Mouse (Mus musculus) liver (tissue): Measurements from ENCODE around the gene Nup50.
A peak's percentile ranks its signal among the peaks of the same experiment; 100 is the strongest.
"Not testable (repeated sequence)": the region's sequence is repeated elsewhere in the genome, so short reads cannot be mapped to it uniquely, and the experiment has no call there.

Source experiments
- DNase-seq: peaks from one replicate; pipeline ENCODE4 v3.0.0-alpha.2; 2020; ENCODE audit warnings: mixed read lengths

The Nup50 gene

GRCm38 (mm10) chr15:84922884-84923507, at the start of gene Nup50:
TSS of gene Nup50 (plus strand) at chr15:84923411.
- DNase-seq: peak; percentile 100

- DNase-seq: no peak
Observed at GRCm38 (mm10) chr15:84873867-84874266, 49.3 kb upstream of the Nup50 start.

GRCm38 (mm10) chr15:84877029-84877815, 46.0 kb upstream of the Nup50 start:
- no peak for DNase-seq

GRCm38 (mm10) chr15:84888066-84888465, 35.1 kb upstream of the Nup50 start:
- DNase-seq: no peak

- DNase-seq: no peak
Observed at GRCm38 (mm10) chr15:84891246-84891645, 32.0 kb upstream of the Nup50 start.

GRCm38 (mm10) chr15:84891658-84892057, 31.6 kb upstream of the Nup50 start:
- peak; percentile 37 for DNase-seq

GRCm38 (mm10) chr15:84896216-84896615, 27.0 kb upstream of the Nup50 start:
- DNase-seq: not testable (repeated sequence)

- no peak for DNase-seq
Observed at GRCm38 (mm10) chr15:84896664-84897063, 26.5 kb upstream of the Nup50 start.

- DNase-seq: no peak
Observed at GRCm38 (mm10) chr15:84898077-84898476, 25.1 kb upstream of the Nup50 start.

- DNase-seq: no peak
Observed at GRCm38 (mm10) chr15:84903843-84904385, 19.3 kb upstream of the Nup50 start.

GRCm38 (mm10) chr15:84913201-84913600, 10.0 kb upstream of the Nup50 start:
- no peak for DNase-seq

GRCm38 (mm10) chr15:84919938-84920337, 3.3 kb upstream of the Nup50 start, which contains the start of gene Gm29666:
TSS of gene Gm29666 (minus strand) at chr15:84920038.
- DNase-seq: no peak

GRCm38 (mm10) chr15:84923508-84924181, 434 bp downstream of the Nup50 start:
- DNase-seq: peak; percentile 85

- peak; percentile 18 for DNase-seq
Observed at GRCm38 (mm10) chr15:84924781-84925315, 1.6 kb downstream of the Nup50 start.

- DNase-seq: peak; percentile 26
Observed at GRCm38 (mm10) chr15:84925495-84926018, 2.3 kb downstream of the Nup50 start.

GRCm38 (mm10) chr15:84932351-84932750, 9.1 kb downstream of the Nup50 start:
- no peak for DNase-seq

- DNase-seq: no peak
Observed at GRCm38 (mm10) chr15:84934901-84935300, 11.7 kb downstream of the Nup50 start.

- peak; percentile 25 for DNase-seq
Observed at GRCm38 (mm10) chr15:84940102-84940501, 16.9 kb downstream of the Nup50 start.

GRCm38 (mm10) chr15:84942647-84943285, 19.6 kb downstream of the Nup50 start:
- DNase-seq: no peak

GRCm38 (mm10) chr15:84944319-84944718, 21.1 kb downstream of the Nup50 start:
- DNase-seq: no peak

- no peak for DNase-seq
Observed at GRCm38 (mm10) chr15:84948990-84949389, 25.8 kb downstream of the Nup50 start.

GRCm38 (mm10) chr15:84950053-84950452, 26.8 kb downstream of the Nup50 start:
- no peak for DNase-seq
